Mouse (Mus musculus): ENCODE data around the gene Epha4.

- TF ChIP-seq CTCF (IDR thresholded peaks at IDR 0.05; ENCODE audit: low read depth, low read length) (no peak), GATA1 (IDR thresholded peaks at IDR 0.05; ENCODE audit: borderline replicate concordance, low read length) (no peak)
These were observed 72.9 kb downstream of the Epha4 start for GRCm38 (mm10) chr1:77441987-77442386.
